Mouse (Mus musculus) adrenal gland, adult 2 months (tissue): ENCODE data around the gene Gm29666. TPM values are rescaled to one million over a fixed set of nuclear protein-coding genes. Genes with fewer than 3 reads are reported as not detected.

Experiments
- DNase-seq: peaks from one replicate; pipeline ENCODE4 v3.0.0; 2021
- microRNA-seq, 2 experiments: library from miRNA; unstranded; fragments of <30 nt; microRNA quantifications; one replicate each; pipeline ENCODE4 v1.2.0; 2021
- polyA plus RNA-seq: library from polyadenylated mRNA; depleted of rRNA; stranded (reverse); fragments of >200 nt; gene quantifications from 2 replicates; pipeline ENCODE4 v1.2.3, GENCODE M21; 2012; rRNA removed
- total RNA-seq, 2 experiments: library from RNA; stranded (reverse); gene quantifications; 2 replicates each; pipeline ENCODE4 v1.2.3; 2021

Gm29666 gene
- total and polyA plus RNA-seq, 3 experiments: 0.14 to 0.17 (median 0.15) TPM

DNA sequence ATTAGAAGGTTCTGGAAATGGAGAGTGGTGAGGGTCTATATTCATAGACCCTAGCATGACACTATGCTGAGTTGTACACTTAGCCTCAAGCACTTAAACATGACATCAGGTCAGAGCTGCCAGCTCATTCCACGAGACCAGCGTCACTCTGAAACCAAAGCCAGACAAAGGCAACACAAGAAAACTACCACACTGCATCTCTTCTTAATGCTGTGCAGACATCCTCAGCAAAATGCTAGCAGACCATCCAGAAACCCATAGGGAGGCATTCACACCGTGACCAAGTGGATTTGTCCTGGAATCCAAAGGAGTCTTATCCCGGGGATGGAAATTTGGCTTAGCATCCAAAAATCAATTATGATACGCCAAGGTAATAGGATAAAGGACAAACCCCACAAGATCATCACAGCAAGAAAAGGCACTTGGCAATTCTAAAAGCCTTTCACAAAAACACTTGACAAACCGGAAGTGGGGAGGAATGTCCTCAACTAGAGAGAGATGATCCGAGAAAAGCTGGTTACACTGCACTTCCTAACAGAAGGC is 15.9 kb downstream of the Gm29666 start:
- DNase-seq: no peak

DNA sequence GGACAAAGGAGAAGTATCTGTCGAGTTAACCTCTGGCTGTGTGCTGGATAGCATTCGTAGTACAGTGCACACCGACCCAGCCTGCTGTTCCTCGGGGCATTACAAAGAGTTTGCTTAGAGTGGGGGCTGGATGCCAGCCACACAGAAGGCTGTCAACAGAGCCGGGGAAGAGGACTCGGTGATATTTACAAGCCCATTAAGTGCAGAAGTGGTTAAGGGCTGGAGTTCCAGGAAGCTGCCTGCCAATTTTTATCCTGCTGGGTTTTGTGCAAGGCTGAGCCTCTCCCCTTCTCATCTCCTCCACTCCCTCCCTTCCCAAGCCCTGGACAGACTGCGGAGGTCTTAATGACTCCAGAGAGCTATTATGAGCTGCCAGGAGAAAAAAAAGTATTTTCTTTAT is 21.8 kb downstream of the Gm29666 start:
- DNase-seq: no peak

DNA sequence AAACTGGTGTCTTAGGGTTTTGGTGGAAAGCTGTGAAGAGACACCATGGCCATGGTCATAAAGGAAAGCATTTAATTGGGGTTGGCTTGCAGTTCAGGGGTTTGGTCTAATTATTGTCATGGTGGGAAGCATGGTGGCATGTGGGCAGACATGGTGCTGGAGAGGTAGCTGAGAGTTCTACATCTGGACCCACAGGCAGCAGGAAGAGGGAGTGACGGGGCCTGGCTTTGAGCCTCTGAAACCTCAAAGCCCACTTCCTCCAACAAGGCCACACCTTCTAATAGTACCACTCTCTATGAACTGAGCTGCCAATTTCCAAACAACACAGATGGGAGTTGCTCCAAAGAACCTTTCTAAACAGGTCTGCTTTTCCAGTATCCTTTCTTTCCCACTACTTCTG is 23.2 kb downstream of the Gm29666 start:
- DNase-seq: no peak

DNA sequence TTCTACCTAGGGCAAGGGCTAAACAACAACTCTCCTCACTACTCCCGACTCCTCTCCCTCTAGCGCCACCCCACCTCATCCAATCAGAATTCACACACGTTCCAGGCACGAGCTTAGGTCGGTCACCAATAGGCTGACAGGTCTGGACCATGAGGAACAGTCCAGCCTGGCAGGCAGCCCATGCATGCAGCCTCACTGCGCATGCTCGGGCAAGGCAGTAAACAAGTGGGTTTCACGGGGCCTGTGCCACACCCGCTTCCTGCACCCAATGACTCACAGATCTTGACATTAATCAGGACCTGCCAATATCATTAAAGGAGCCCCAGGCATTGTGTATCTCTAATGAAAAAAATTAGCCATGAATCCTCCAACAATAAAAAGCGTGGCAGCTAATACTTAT is 23.6 kb downstream of the Gm29666 start:
- peak; percentile 15 for DNase-seq

DNA sequence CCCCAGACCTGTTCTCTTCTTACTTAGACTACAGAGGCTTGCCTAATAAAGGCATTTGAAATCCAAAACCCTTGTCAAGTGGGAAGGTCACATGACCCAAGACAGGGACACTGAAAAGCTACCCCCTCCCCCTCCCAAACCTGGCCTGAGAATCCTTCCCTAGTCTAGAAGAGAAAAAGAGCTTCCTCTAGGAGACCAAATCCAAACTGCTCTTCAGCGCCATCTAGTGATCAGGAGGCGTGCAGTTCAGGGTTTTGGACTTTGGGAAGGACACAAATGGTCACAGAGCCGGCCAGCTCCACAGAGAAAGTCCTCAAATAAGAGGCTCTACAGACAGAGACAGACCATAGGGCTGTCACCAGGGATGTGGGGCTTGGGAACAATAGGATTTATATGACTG is 28.2 kb downstream of the Gm29666 start:
- peak; percentile 61 for DNase-seq

DNA sequence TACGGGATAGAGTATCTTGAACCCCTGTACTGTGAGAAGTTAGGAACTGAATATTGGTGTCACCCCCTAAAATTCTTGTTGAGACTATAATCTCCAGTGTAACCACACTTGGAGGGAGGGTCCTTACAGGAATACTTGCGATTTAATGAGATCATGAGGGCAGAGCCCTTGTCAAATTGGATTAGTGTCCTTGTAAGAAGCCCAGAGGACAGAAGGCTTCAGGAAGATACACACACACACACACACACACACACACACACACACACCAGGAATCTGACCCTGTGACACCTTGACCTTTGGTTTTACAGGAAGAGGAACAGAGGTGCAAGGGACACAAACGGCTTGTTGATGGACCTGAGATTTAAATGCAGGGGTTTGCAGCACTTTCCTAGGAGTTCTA is 28.6 kb downstream of the Gm29666 start:
- DNase-seq: no peak

DNA sequence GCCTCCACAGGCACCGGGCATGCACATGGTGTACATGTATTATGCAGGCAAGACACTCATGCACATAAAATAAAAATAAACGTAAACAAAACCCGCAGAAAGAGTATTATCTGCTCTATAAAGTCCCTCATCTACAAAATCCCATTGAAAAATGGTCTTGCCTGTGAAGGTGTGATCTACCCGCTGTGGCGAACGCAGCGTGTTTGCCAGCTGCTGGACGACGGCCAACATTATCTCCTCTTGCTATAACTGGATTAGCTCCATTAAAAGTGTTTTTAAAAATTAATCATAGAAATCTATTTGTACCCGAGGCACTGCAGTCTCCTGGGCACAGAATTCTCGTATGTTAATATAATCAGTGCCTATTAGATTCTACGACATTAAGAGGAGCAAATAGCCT is 31.8 kb downstream of the Gm29666 start:
- DNase-seq: no peak

DNA sequence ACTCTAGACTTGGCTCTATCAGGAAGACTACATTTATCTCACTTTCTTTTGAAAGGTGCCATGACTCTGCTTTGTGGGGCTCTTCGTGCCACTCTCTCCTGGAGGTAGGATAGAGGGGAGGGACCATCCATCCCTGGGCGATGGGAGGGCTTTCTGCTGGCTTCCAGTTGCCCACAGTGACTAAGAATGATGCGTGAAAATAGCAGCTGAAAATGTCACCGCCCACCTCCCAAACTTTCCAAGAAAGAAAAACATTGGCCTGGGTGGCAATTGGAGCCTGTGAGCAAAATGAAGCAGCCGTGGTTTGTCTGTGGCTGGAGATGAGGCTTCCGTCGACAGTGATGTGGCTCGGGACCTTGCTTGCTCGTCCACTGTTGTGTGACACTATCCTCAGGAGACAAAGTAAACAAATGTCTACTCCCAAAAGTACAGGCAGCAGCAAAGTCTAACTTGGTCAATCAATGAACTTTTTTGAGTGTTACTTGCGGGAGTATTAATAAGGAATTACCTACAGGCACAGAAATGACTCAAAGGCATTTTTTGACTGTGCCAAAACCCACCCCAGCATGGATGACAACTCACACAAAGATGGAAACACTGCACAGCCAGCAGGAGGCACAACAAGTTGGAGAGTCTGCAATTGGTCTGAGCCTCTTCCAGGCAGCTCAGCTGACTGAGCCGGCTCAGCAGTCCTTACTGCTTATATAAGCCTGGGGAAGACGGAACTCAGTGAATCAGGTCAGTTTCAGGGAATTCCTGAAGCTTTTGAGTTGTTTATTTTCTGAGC is 42.6 kb downstream of the Gm29666 start:
- DNase-seq: no peak

DNA sequence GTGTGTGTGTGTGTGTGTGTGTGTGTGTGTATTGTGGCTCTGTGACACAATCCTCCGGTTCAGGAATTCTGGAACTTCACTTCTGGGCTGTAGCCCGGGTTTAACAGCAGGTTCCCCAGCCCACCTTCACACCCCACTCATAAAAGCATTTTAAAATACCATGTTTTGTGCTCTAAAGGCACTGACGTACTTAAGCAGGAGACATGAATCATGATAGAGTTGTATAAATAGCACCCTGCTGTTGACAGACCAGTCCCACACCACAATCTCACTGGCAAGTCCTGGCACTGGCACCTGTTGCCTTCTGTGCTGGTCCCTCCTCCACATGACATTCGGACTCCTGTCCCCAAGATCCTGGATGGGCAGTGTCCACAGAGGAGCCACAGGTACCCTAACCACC is 46.0 kb downstream of the Gm29666 start:
- no peak for DNase-seq

DNA sequence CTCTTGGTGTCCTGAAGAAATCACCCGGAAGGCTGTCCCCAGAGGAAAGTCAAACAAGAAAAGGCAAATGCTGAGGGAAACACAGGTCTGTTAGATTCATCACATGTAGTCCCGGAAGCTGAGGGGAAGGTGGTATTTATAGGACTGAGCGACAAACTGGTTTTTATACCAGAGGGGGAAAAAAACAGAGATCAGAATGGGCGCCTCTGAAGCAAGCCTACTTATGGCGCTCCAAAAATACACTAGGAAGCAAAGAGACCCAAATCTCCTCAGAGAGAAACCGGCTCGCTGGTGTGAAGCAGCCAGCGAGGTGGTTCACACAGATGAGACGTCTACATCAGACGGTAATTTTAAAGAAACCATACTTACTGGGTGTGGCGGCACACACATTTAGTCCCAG is 46.8 kb downstream of the Gm29666 start:
- DNase-seq: no peak

DNA sequence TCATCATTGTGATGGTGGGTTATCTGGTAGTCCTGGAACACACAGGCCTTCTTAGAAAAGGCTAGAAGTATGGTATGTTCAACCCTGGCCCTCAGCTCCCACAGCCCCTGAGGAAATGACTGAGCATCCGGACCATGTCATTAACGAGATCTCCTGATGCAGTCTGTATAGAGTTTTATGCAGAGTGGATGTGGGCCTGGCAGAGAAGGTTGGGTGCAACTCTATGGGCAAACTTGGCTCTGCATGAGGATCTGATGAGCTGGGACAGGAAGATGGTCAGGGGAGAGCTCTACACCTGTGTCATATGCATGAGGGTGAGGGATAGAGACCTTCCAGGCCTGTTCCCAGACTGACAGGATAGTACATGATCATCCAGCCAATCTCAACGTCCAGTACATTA is 48.0 kb downstream of the Gm29666 start:
- DNase-seq: no peak

DNA sequence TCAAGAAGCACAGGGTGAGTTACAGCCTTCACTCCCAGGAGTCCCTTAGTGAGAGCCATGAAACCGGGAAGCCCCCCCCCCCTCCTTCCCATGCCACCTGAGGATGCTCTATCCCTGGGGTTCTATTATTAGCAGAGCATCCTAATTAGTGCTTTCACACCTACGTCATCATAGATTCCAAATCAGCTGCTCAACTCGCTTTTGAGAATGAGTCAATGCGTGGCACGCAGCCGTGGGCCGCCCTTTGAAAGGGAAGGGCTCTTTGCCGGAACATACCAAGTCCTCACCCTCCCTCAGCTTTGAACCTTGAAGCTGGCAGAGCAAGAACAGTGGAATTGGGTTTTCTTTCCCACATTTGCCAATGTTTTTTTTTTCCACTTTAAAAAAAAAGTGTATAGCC is 57.9 kb downstream of the Gm29666 start:
- no peak for DNase-seq

Small RNAs within 50 kb of the gene (microRNA-seq; reads per million reads assigned to microRNA genes)
- gene Mir1249: 80.4 to 136 reads per million in 2 experiments

Other genes with a start within 250 kb of the Gm29666 start
- gene Arhgap8, start 200.0 kb downstream of the Gm29666 start, total RNA-seq: under 1 TPM; 0.43 to 0.93 TPM
- gene Arhgap8, start 200.0 kb downstream of the Gm29666 start, polyA plus RNA-seq: 0.90 and 1.00 TPM in 2 replicates
- gene Phf21b, start 64.0 kb downstream of the Gm29666 start, total RNA-seq: 1 to 10 TPM; 1.7 to 1.8 TPM
- 5.2 and 5.5 TPM in 2 replicates for gene Phf21b, start 64.0 kb downstream of the Gm29666 start, polyA plus RNA-seq
- 10 to 100 TPM; 31.8 to 44.1 TPM for gene Nup50, start 3.4 kb upstream of the Gm29666 start, total RNA-seq
- 6.0 and 6.6 TPM in 2 replicates for gene Nup50, start 3.4 kb upstream of the Gm29666 start, polyA plus RNA-seq
- 10 to 100 TPM; 24.1 to 41.5 TPM for gene 5031439G07Rik, start 68.5 kb upstream of the Gm29666 start, total RNA-seq
- 17.7 and 18.2 TPM in 2 replicates for gene 5031439G07Rik, start 68.5 kb upstream of the Gm29666 start, polyA plus RNA-seq
- gene Upk3a, start 97.1 kb upstream of the Gm29666 start, total RNA-seq: not detected
- not detected in 2 replicates for gene Upk3a, start 97.1 kb upstream of the Gm29666 start, polyA plus RNA-seq
- 10 to 100 TPM in 1 of 2 experiments, 1 to 10 TPM in 1; 6.0 to 12.4 TPM for gene Fam118a, start 108.9 kb upstream of the Gm29666 start, total RNA-seq
- 2.4 and 3.0 TPM in 2 replicates for gene Fam118a, start 108.9 kb upstream of the Gm29666 start, polyA plus RNA-seq
- gene Smc1b, start 211.9 kb upstream of the Gm29666 start, total RNA-seq: not detected
- 0.02 TPM in 1 of 2 replicates, not detected in the other for gene Smc1b, start 211.9 kb upstream of the Gm29666 start, polyA plus RNA-seq
- gene Ribc2, start 212.0 kb upstream of the Gm29666 start, total RNA-seq: not detected
- not detected in 2 replicates for gene Ribc2, start 212.0 kb upstream of the Gm29666 start, polyA plus RNA-seq